Mouse (Mus musculus) naive thymus-derived CD4-positive, alpha-beta T cell, adult 2 months (primary cell): ENCODE data around the gene Prkd3.

Experiments
- DNase-seq: peaks from one replicate; pipeline ENCODE4 v3.0.0-alpha.2; 2011; ENCODE audit warnings: low read depth

Prkd3 gene

GRCm38 (mm10) chr17:78999745-79000270, 20.8 kb downstream of the Prkd3 start:
- no peak for DNase-seq

GRCm38 (mm10) chr17:78999189-78999588, 21.4 kb downstream of the Prkd3 start:
- no peak for DNase-seq

- no peak for DNase-seq
These were observed 22.5 kb downstream of the Prkd3 start for GRCm38 (mm10) chr17:78998130-78998529.

- no peak for DNase-seq
These were observed 25.4 kb downstream of the Prkd3 start for GRCm38 (mm10) chr17:78994931-78995820.

- DNase-seq: no peak
These were observed 26.2 kb downstream of the Prkd3 start for GRCm38 (mm10) chr17:78994382-78994781.

- DNase-seq: no peak
These were observed 26.9 kb downstream of the Prkd3 start for GRCm38 (mm10) chr17:78993670-78994069.

GRCm38 (mm10) chr17:78992303-78993027, 28.2 kb downstream of the Prkd3 start:
- no peak for DNase-seq

GRCm38 (mm10) chr17:78991549-78991948, 29.1 kb downstream of the Prkd3 start:
- DNase-seq: no peak

- DNase-seq: peak; percentile 53
These were observed 31.6 kb downstream of the Prkd3 start for GRCm38 (mm10) chr17:78989015-78989414.

- no peak for DNase-seq
These were observed 36.9 kb downstream of the Prkd3 start for GRCm38 (mm10) chr17:78983736-78984135.

- DNase-seq: no peak
These were observed 37.5 kb downstream of the Prkd3 start for GRCm38 (mm10) chr17:78983166-78983565.

- DNase-seq: no peak
These were observed 52.1 kb downstream of the Prkd3 start for GRCm38 (mm10) chr17:78968500-78968899.

- no peak for DNase-seq
These were observed 54.3 kb downstream of the Prkd3 start for GRCm38 (mm10) chr17:78966092-78966883.

GRCm38 (mm10) chr17:78964387-78964786, 56.2 kb downstream of the Prkd3 start:
- no peak for DNase-seq

- DNase-seq: no peak
These were observed 61.1 kb downstream of the Prkd3 start for GRCm38 (mm10) chr17:78959473-78959872.

- DNase-seq: no peak
These were observed 67.4 kb downstream of the Prkd3 start for GRCm38 (mm10) chr17:78953240-78953639.

- DNase-seq: no peak
These were observed 68.5 kb downstream of the Prkd3 start for GRCm38 (mm10) chr17:78952070-78952469.

- no peak for DNase-seq
These were observed 69.4 kb downstream of the Prkd3 start for GRCm38 (mm10) chr17:78951225-78951624.

- no peak for DNase-seq
These were observed 78.0 kb downstream of the Prkd3 start for GRCm38 (mm10) chr17:78942579-78942978.

- DNase-seq: no peak
These were observed 81.7 kb downstream of the Prkd3 start for GRCm38 (mm10) chr17:78938927-78939326.

- no peak for DNase-seq
These were observed 83.3 kb downstream of the Prkd3 start for GRCm38 (mm10) chr17:78937229-78937853.
